Mouse (Mus musculus): ENCODE measurements around the gene Olfr678.

GRCm38 (mm10) chr7:105032398-105032797, 31.9 kb upstream of the Olfr678 start, which contains the start of gene Olfr676:
- TF ChIP-seq POLR2A (IDR thresholded peaks at IDR 0.05; ENCODE audit: low read depth, low read length) (no peak), CTCF (IDR thresholded peaks at IDR 0.05; ENCODE audit: extremely low read depth, insufficient read depth, insufficient read length, insufficient replicate concordance) (no peak)
